Mouse (Mus musculus) midbrain, embryonic 13.5 days (tissue): ENCODE measurements around the gene Ly6g5c. TPM values are rescaled to one million over a fixed set of nuclear protein-coding genes. Genes with fewer than 3 reads are reported as not detected.
A peak's percentile ranks its signal among the peaks of the same experiment; 100 is the strongest.
"Not testable (repeated sequence)": the region's sequence is repeated elsewhere in the genome, so short reads cannot be mapped to it uniquely, and the experiment has no call there.

Source experiments
- ATAC-seq: fragments of 200-750 bp; cut with Nextera tagmentation; 2 replicates; pipeline ENCODE4 v1.8.0; 2017; ENCODE audit warnings: mild to moderate bottlenecking, moderate TSS enrichment, moderate library complexity
- H3K27ac ChIP-seq: fragments of 300-500 bp; sonication (generic); 2 replicates; pipeline ENCODE4 v1.5.1; 2015; ENCODE audit warnings: inconsistent platforms, mild to moderate bottlenecking, moderate library complexity
- H3K27me3 ChIP-seq: fragments of 300-500 bp; sonication (generic); 2 replicates; pipeline ENCODE4 v1.6.1; 2015; ENCODE audit warnings: mild to moderate bottlenecking, inconsistent platforms
- H3K36me3 ChIP-seq: fragments of 300-500 bp; sonication (generic); 2 replicates; pipeline ENCODE4 v1.6.1; 2015; ENCODE audit warnings: mild to moderate bottlenecking, inconsistent platforms
- H3K4me1 ChIP-seq: fragments of 300-500 bp; sonication (generic); replicated peaks from 2 replicates; pipeline ENCODE4 v1.6.1; 2015; ENCODE audit warnings: inconsistent platforms
- H3K4me2 ChIP-seq: fragments of 300-500 bp; sonication (generic); replicated peaks from 2 replicates; pipeline ENCODE4 v1.6.1; 2015; ENCODE audit warnings: moderate library complexity, mild to moderate bottlenecking, inconsistent platforms
- H3K4me3 ChIP-seq: fragments of 300-500 bp; sonication (generic); replicated peaks from 2 replicates; pipeline ENCODE4 v1.5.1; 2015; ENCODE audit warnings: mild to moderate bottlenecking, inconsistent platforms
- H3K9ac ChIP-seq: fragments of 300-500 bp; sonication (generic); replicated peaks from 2 replicates; pipeline ENCODE4 v1.6.1; 2015; ENCODE audit warnings: mild to moderate bottlenecking, inconsistent platforms
- H3K9me3 ChIP-seq: fragments of 300-500 bp; sonication (generic); 2 replicates; pipeline ENCODE4 v1.6.1; 2016; ENCODE audit warnings: mild to moderate bottlenecking, inconsistent platforms
- WGBS: fragments of 180-500 bp; shearing (Covaris S2); methylation state at CpG from one replicate; pipeline ENCODE4 v1.1.7; 2015; 5-methylcytosine and 5-hydroxymethylcytosine counted together
- polyA plus RNA-seq: library from polyadenylated mRNA; unstranded; fragments of >200 nt; fragmentation: Nextera tagmentation; extraction: Ambion mirVana; gene quantifications from 2 replicates; pipeline ENCODE4 v1.2.1, GENCODE M21; 2015

Ly6g5c gene
- polyA plus RNA-seq, 1 experiment from 2014 or later: not detected

DNA sequence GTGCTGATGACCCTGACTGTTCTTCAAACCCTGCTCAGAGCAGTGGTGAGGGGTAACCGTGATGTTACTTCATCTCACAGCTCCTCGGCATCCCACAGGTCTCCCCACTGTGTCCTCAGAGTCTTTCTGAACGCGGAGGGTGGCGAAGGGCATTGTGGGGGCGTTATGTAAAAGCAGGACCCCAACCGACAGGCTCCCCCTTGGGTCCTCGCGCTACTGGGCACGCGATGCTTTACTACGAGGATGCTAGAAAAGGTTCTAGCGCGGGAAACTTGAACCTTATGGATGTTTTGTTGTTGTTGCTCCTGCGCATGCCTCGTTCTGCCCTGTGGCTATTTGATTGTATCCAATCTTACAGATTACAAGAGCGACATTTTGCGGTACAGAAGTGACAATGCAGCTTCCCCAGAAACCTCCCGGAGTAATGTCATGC is 13.8 kb downstream of the Ly6g5c start, which contains the start of gene Csnk2b:
Gene Csnk2b, minus strand, starts transcription at position 183 of the 433 bp plus-strand sequence.
- Histone ChIP-seq H3K4me1 (peaks cover 42% of the 10 kb centered on the region), H3K27me3 (no peaks in the 10 kb centered on the region), H3K9me3 (no peaks in the 10 kb centered on the region), H3K9ac (peak within 1 kb of the TSS; percentile 97), H3K4me3 (peak within 1 kb of the TSS; percentile 94), H3K36me3 (peaks cover 44% of the 10 kb centered on the region), H3K4me2 (peak within 1 kb of the TSS; percentile 98), H3K27ac (peak within 1 kb of the TSS; percentile 94)
- under 1% methylated on average over 19 of the region's 19 CpGs for WGBS
- ATAC-seq: no peak; the same call in 1 of the 2 replicates

DNA sequence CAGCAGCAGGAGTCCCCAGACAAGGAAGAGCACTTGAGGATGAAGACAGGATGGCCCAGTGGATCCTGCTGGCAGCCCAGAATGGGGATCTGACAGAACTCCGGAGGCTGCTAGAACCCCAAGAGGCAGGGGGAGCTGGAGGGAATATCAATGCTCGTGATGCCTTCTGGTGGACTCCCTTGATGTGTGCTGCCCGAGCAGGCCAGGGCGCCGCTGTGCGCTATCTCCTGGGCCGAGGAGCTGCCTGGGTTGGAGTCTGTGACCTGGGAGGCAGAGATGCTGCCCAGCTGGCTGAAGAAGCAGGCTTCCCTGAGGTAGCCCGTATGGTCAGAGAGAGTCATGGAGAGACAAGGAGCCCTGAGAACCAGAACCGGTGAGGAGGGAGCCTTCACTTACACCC is 15.2 kb downstream of the Ly6g5c start:
- H3K4me1 ChIP-seq: peaks cover 52% of the 10 kb centered on the region
- not testable (repeated sequence) for H3K27me3 ChIP-seq, ATAC-seq

DNA sequence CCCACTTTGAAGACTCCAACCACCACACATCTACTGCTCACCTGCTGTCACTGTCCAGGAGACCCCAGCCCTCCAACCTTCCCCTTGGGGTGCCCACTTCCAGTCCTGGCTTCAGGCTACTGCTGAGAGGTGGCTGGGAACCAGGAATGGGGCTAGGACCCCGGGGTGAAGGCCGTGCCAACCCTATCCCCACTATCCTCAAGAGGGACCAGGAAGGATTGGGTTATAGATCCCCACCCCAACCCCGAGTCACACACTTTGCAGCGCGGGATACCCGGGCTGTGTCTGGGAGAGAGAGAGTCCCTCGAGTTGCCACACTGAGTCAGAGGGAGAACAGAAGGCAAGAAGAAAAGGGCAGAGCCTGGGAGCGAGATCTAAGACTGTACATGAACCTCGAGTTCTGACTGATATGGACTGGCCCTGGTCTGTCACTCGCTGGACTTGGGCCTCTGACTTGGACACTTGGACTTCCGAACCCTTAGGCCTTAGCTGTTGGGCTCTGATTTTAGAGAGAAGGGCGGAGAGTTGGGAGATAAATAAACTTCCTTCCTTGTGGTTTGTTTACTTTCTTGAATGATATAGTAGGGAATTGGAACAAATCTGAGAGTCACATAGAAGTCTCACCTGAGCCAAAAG is 16.3 kb downstream of the Ly6g5c start:
- H3K9ac ChIP-seq, H3K4me2 ChIP-seq, H3K9me3 ChIP-seq, ATAC-seq, H3K27me3 ChIP-seq, H3K4me3 ChIP-seq, H3K27ac ChIP-seq: not testable (repeated sequence)
- 95% methylated on average over 12 of the region's 12 CpGs for WGBS
- H3K36me3 ChIP-seq: peaks cover 30% of the 10 kb centered on the region
- peaks cover 52% of the 10 kb centered on the region for H3K4me1 ChIP-seq

More for the DNA sequence above, 15.2 kb downstream of the Ly6g5c start:
- H3K9me3 ChIP-seq, H3K9ac ChIP-seq, H3K27ac ChIP-seq, H3K4me3 ChIP-seq, H3K4me2 ChIP-seq: not testable (repeated sequence)
- H3K36me3 ChIP-seq: peaks cover 35% of the 10 kb centered on the region
- 94% methylated on average over 9 of the region's 9 CpGs for WGBS

DNA sequence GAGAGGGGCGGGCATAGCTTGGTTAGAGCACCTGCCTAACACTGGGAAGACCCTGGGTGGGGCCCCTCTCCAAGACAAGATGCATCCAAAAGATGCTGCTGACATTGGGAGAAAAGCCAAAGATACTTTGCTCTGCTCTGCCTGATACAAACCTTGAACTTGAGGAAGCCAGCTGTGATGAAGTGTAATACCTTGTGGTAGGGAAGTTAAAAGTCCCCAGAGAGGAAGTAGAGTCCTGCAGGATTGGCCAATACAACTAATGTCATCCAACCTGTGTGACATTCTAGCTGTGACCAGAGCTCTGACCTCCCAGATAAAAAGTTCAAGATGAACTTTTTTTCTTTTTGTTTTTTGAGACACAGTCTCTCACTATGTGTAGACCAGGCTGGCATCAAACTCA is 17.0 kb downstream of the Ly6g5c start:
- ATAC-seq: no peak
- no peak overlapping the region for H3K27ac ChIP-seq
- WGBS: 100% methylated on average over 1 of the region's 1 CpGs
- H3K9ac ChIP-seq: peak overlapping the region; percentile 90; the same call in 1 of the 2 replicates
- H3K4me3 ChIP-seq: no peak overlapping the region
- H3K4me2 ChIP-seq: peak overlapping the region; percentile 85; the same call in 1 of the 2 replicates
- H3K27me3 ChIP-seq: no peaks in the 10 kb centered on the region
- no peaks in the 10 kb centered on the region for H3K9me3 ChIP-seq
- H3K4me1 ChIP-seq: peaks cover 46% of the 10 kb centered on the region
- peaks cover 34% of the 10 kb centered on the region for H3K36me3 ChIP-seq

DNA sequence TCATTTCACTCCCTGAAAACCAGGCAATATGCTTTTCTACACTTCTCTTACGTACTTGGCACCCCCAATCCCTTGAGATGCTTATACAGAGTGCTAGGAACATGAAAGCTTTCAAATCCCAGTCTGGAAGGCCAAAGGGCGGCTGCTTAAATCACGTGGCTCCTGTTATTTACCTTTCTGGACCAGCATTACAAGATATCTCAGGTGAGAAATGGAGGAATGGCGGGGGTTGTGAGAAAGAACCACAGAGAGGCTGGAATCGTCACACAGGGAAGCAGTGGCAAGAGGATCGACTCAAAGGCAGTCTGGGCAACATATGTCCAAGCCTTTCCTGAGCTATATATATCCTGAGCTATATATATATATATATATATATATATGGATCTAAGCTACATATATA is 17.5 kb downstream of the Ly6g5c start:
- Histone ChIP-seq H3K9me3 (no peaks in the 10 kb centered on the region), H3K27ac (peak overlapping the region; percentile 74; the same call in 1 of the 2 replicates), H3K9ac (peak overlapping the region; percentile 90), H3K27me3 (no peaks in the 10 kb centered on the region), H3K4me2 (peak overlapping the region; percentile 85), H3K4me1 (peaks cover 41% of the 10 kb centered on the region), H3K4me3 (peak overlapping the region; percentile 68), H3K36me3 (peaks cover 39% of the 10 kb centered on the region)
- no peak for ATAC-seq
- 37% methylated on average over 6 of the region's 6 CpGs for WGBS

DNA sequence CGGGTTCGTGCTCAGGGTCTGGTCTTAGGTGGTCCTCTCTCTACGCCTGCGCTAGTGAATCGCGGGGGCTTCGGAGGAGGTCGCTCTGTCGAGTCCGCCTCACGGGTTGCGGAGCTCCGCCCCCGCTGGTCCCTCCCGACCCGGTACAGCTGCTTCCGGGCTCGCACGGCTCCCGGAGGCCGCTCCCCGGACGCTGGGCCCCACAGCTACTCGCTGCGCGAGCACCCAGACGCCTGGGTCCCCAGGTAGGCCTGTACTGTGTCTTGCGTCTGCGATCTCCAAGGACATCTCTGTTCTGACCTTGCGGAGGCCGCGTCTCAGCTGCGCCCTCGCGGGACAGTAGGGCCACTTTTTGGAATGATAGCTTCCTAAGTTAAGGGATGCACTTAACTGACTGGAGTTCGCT is 18.1 kb downstream of the Ly6g5c start, which contains the start of gene D17H6S53E:
Gene D17H6S53E, plus strand, starts transcription at position 168 of the 406 bp plus-strand sequence.
- Histone ChIP-seq H3K4me1 (peaks cover 40% of the 10 kb centered on the region), H3K36me3 (peaks cover 39% of the 10 kb centered on the region), H3K27me3 (no peaks in the 10 kb centered on the region), H3K27ac (peak within 1 kb of the TSS; percentile 74), H3K9me3 (no peaks in the 10 kb centered on the region), H3K4me3 (peak within 1 kb of the TSS; percentile 68), H3K9ac (peak within 1 kb of the TSS; percentile 90), H3K4me2 (peak within 1 kb of the TSS; percentile 85)
- ATAC-seq: peak; percentile 25; the same call in 1 of the 2 replicates
- WGBS: under 1% methylated on average over 36 of the region's 36 CpGs

DNA sequence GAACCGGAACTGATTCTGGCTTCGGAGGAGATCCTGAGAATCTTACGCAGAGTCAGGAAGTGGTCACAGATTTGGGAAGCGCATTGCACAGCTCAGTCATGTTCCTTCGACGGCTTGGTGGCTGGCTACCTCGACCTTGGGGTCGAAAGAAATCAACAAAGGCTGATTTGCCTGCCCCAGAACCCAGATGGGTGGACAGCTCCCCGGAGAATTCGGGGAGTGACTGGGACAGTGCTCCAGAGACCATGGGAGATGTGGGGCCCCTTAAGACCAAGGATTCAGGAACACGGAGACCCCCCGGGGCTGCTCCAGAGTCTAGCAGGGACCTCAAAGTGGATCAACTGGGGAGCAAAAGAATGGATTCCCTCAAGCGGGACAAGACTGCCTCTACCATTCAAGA is 18.9 kb downstream of the Ly6g5c start:
- Histone ChIP-seq H3K4me2 (peak overlapping the region; percentile 85), H3K27ac (peak overlapping the region; percentile 74), H3K27me3 (no peaks in the 10 kb centered on the region), H3K4me1 (peaks cover 39% of the 10 kb centered on the region), H3K36me3 (peaks cover 39% of the 10 kb centered on the region), H3K4me3 (peak overlapping the region; percentile 68), H3K9ac (no peak overlapping the region), H3K9me3 (no peaks in the 10 kb centered on the region)
- ATAC-seq: no peak
- 75% methylated on average over 13 of the region's 13 CpGs for WGBS

DNA sequence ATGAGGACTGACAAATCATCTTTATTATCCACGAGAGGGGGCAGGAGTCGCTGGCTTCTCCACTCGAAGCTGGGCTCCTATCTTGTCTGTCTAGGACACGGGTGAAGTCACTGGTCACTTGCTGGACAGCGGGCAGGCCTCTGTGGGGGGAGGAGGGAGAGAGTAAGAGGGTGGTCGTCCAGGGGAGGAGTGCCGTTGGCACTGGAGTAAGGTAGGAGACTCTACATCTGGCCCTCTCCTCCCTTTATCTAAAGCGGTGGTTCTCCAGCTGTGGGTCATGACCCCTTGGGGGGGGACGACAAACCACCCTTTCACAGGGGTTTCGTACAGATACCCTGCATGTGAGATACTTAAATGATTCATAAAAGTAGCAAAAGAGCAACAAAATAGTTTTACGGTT is 20.9 kb downstream of the Ly6g5c start:
- no peak for ATAC-seq
- Histone ChIP-seq H3K36me3 (peaks cover 30% of the 10 kb centered on the region), H3K9me3 (no peaks in the 10 kb centered on the region), H3K27me3 (no peaks in the 10 kb centered on the region), H3K4me3 (no peak overlapping the region), H3K4me2 (no peak overlapping the region), H3K4me1 (peaks cover 26% of the 10 kb centered on the region), H3K9ac (no peak overlapping the region), H3K27ac (no peak overlapping the region)
- WGBS: 70% methylated on average over 11 of the region's 11 CpGs

DNA sequence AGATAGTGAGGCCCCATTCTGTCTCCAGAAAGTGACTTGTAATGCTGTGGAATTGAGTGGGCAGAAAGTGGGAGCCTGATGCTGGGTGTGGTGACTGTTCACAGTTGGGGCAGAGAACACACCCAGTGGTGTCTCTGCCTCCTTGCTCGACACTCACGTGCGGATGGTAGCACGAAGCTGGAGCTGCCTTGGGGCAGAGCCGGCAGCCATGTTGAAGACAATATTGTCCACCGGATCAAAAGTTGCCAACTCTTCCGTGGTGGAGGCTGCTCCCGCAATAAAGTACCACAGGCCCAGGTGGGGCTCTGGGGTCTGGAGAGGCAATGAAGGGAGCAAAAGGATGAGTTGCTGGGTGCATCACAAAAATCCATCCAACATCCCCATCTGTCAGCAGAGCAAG is 23.0 kb downstream of the Ly6g5c start:
- peaks cover 19% of the 10 kb centered on the region for H3K4me1 ChIP-seq
- no peak for ATAC-seq
- no peaks in the 10 kb centered on the region for H3K27me3 ChIP-seq
- no peak overlapping the region for H3K9ac ChIP-seq
- peaks cover 19% of the 10 kb centered on the region for H3K36me3 ChIP-seq
- no peak overlapping the region for H3K4me2 ChIP-seq
- WGBS: 96% methylated on average over 8 of the region's 8 CpGs
- H3K27ac ChIP-seq: no peak overlapping the region
- no peaks in the 10 kb centered on the region for H3K9me3 ChIP-seq
- H3K4me3 ChIP-seq: no peak overlapping the region

DNA sequence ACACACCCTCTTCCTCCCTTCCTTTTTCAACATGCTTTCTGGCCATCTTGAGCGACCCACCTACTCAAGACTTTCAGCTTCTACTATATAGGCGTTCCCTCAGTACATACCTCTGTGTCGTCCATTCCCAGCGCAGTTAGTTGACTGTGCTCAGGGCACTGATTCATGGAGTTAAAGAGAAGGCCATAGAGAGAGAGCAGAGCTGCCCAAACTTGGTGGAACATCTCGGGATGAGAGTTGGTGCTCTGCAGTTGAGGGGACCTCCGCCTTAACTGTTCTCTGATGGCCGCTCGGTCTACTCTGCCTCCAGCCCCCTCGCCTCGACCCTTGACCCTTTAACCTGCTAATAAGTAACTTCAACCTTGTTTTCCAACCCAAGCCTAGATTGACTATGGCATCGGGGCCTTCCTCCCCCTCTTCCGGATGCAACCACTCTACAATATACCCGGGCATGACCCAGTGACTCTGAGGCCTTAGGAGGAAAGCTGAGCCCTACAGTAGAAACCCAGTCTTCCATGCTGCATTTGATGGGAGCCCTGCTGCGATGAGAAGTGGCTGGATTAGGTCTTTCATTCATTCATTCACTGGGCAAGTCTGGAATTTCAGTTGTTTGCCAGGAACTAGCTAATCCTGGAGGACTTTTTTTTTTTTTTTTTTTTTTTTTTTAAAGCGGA is 23.6 kb downstream of the Ly6g5c start, which contains the start of gene Apom:
Gene Apom, minus strand, starts transcription at position 551 of the 674 bp plus-strand sequence.
- no peak within 1 kb of the TSS for H3K27ac ChIP-seq
- H3K4me2 ChIP-seq: no peak within 1 kb of the TSS
- no peak within 1 kb of the TSS for H3K4me3 ChIP-seq
- no peaks in the 10 kb centered on the region for H3K27me3 ChIP-seq
- no peak for ATAC-seq
- H3K9ac ChIP-seq: no peak within 1 kb of the TSS
- H3K9me3 ChIP-seq: no peaks in the 10 kb centered on the region
- 86% methylated on average over 15 of the region's 15 CpGs for WGBS
- peaks cover 19% of the 10 kb centered on the region for H3K36me3 ChIP-seq
- H3K4me1 ChIP-seq: peaks cover 18% of the 10 kb centered on the region

DNA sequence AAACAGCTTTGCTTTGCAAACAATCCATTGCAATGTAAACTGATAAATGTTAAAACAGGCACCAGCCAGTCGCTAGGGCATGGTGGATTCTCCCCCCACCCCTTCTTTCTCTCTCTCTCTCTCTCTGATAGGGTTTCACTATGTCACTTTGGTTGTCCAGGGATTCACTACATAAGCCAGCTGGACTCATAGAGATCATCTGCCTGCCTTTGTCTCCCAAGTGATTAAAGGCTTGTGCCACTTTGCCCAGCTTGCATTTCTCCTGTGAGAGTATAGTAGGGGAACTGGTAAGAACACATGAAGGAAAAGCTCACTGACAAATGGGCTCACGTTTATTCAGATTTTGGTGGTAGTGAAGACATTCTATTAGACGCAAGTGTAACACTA is 24.1 kb downstream of the Ly6g5c start:
- Histone ChIP-seq H3K4me2 (no peak overlapping the region), H3K9me3 (no peaks in the 10 kb centered on the region), H3K36me3 (peaks cover 19% of the 10 kb centered on the region), H3K4me3 (no peak overlapping the region), H3K27me3 (no peaks in the 10 kb centered on the region), H3K27ac (no peak overlapping the region), H3K4me1 (peaks cover 18% of the 10 kb centered on the region), H3K9ac (no peak overlapping the region)
- 80% methylated on average over 3 of the region's 3 CpGs for WGBS
- ATAC-seq: no peak

DNA sequence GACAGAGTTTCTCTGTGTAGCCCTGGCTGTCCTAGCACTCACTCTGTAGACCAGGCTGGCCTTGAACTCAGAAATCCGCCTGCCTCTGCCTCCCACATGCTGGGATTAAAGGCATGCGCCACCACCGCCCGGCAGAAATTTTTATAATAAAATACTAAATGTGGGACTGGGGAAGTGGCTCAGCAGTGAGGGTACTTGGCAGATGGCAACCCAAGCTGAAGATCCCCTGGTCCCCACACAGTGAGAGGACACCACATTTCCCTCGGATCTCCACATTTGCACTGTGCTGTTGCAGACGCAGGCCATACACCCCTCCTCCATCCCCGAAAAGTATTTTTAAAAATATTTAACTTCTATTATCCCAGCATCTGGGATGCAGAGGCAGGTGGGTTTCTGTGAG is 25.4 kb downstream of the Ly6g5c start:
- H3K4me2 ChIP-seq: no peak overlapping the region
- no peak overlapping the region for H3K27ac ChIP-seq
- no peak for ATAC-seq
- H3K9ac ChIP-seq: no peak overlapping the region
- 96% methylated on average over 7 of the region's 7 CpGs for WGBS
- H3K27me3 ChIP-seq: no peaks in the 10 kb centered on the region
- H3K4me3 ChIP-seq: no peak overlapping the region
- peaks cover 20% of the 10 kb centered on the region for H3K36me3 ChIP-seq
- peaks cover 24% of the 10 kb centered on the region for H3K4me1 ChIP-seq
- no peaks in the 10 kb centered on the region for H3K9me3 ChIP-seq
